Comparison of ENCODE assay signal across 22 mouse cellular contexts in the genomic region with DNA sequence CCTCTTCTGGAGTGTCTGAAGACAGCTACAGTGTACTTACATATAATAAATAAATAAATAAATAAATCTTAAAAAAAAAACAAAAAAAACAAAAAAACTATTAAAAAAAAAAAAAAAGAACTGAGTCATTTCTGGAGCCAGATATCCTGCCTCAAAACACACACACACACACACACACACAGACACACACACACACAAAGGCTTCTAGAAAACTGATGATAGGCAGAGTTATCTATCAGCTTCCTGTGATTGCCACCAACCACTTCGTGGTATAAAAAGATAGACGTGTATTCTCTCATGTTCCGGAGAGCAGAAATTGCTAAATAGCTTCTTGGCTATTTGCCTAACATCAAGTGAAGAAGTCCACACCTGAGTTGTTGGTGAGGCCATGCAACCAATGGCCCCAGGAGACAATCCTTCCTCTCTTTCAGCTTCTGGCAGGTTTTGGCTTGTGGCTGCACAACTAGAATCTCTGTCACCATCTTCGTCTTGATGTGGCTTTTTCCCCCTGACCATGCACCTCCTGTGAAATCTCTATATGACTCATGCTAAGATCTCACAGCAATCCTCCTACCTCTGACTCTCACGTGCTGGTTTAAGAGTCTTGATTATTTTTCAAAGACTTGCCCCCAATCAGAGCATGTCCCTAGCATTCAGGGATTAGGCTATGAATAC. TPM values are rescaled to one million over a fixed set of nuclear protein-coding genes. Genes with fewer than 3 reads are reported as not detected.
"Had no signal": no experiment of that assay in that cellular context is flagged by ENCODE, and none has a peak within 500 bp of the region (broad histone marks: within the 10 kb centered on the region; RNA-seq: fewer than 3 reads in every experiment).

No protein-coding gene starts in this region.

- H3K4me3 ChIP-seq: kidney, embryonic 15.5 days; limb, embryonic 15.5 days; liver, embryonic 12.5 days; midbrain, embryonic 10.5 days; stomach, embryonic 15.5 days had no signal

- H3K4me1 ChIP-seq: kidney, embryonic 15.5 days; limb, embryonic 15.5 days; liver, embryonic 12.5 days; midbrain, embryonic 10.5 days; stomach, embryonic 15.5 days had no signal

- H3K9ac ChIP-seq: kidney, embryonic 15.5 days; limb, embryonic 15.5 days; liver, embryonic 12.5 days; stomach, embryonic 15.5 days had no signal

- H3K27ac ChIP-seq: kidney, embryonic 15.5 days; limb, embryonic 15.5 days; liver, embryonic 12.5 days; midbrain, embryonic 10.5 days; stomach, embryonic 15.5 days had no signal

- H3K9me3 ChIP-seq: kidney, embryonic 15.5 days; limb, embryonic 15.5 days; liver, embryonic 12.5 days; midbrain, embryonic 10.5 days; stomach, embryonic 15.5 days had no signal

- H3K27me3 ChIP-seq: kidney, embryonic 15.5 days; limb, embryonic 15.5 days; liver, embryonic 12.5 days; stomach, embryonic 15.5 days had no signal

- DNase-seq: kidney, postnatal 14 days; midbrain, embryonic 14.5 days; right cerebral cortex, postnatal 14 days; thymus, adult 2 months; thymus, postnatal 36 days had no signal

- ATAC-seq: liver, embryonic 12.5 days had no signal

- H3K36me3 ChIP-seq: kidney, embryonic 15.5 days; limb, embryonic 15.5 days; liver, embryonic 12.5 days; midbrain, embryonic 10.5 days; stomach, embryonic 15.5 days had no signal

RNA-seq across cellular contexts. Expression of a gene that starts 17.1 kb away (rescaled TPM):
- total RNA-seq: layer of hippocampus, adult 8-10 months; layer of hippocampus, postnatal 14 days; left cerebral cortex, adult 18-20 months; left cerebral cortex, postnatal 14 days; megakaryocyte progenitor cell, adult 5-6 weeks; monocyte, adult 5-6 weeks had no signal
- polyA plus RNA-seq: kidney, embryonic 15.5 days; large intestine, adult 2 months; limb, embryonic 11.5 days; limb, embryonic 15.5 days; liver, embryonic 12.5 days; liver, embryonic 16.5 days; lung, embryonic 16.5 days; midbrain, embryonic 10.5 days; midbrain, embryonic 14.5 days; neural tube, embryonic 14.5 days; spleen, adult 2 months; stomach, embryonic 15.5 days; thymus, adult 2 months had no signal
